Mouse (Mus musculus) monocyte, adult 5-6 weeks (primary cell): Measurements from ENCODE around the gene Fancd2. TPM values are rescaled to one million over a fixed set of nuclear protein-coding genes. Genes with fewer than 3 reads are reported as not detected.

Source experiments
- ATAC-seq: fragments of 153-309, 156-312 bp; replicated peaks from 2 replicates; pipeline ENCODE4 v1.8.0; 2017; ENCODE audit warnings: mild to moderate bottlenecking; ENCODE audit not compliant: low TSS enrichment, insufficient number of reproducible peaks, severe bottlenecking, poor library complexity, low FRiP score
- total RNA-seq: library from RNA; stranded (forward); fragments of 200-1000, 200-491, 200-594 nt; gene quantifications from 3 replicates; pipeline ENCODE4 v1.2.3, GENCODE M21; 2017

The Fancd2 gene
- total RNA-seq, 1 experiment from 2014 or later, result 0.29 TPM

DNA sequence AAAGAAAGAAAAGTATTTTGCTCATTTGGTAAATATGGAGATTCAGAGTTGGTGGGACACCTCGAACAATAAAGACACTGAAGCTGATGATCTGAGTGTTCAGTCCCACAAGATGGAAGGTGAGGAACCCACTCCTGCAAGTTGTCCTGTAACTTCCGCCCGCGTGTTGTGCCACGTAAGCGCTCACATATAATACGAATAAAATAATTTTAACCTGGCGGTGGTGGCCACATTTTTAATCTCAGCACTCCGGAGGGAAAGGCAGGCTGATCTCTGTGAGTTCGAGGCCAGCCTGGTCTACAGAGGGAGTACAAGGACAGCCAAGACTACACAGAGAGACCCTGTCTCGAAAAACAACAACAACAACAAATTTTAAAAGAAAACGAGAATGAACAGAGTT is 72.5 kb downstream of the Fancd2 start:
- ATAC-seq, result no peak

DNA sequence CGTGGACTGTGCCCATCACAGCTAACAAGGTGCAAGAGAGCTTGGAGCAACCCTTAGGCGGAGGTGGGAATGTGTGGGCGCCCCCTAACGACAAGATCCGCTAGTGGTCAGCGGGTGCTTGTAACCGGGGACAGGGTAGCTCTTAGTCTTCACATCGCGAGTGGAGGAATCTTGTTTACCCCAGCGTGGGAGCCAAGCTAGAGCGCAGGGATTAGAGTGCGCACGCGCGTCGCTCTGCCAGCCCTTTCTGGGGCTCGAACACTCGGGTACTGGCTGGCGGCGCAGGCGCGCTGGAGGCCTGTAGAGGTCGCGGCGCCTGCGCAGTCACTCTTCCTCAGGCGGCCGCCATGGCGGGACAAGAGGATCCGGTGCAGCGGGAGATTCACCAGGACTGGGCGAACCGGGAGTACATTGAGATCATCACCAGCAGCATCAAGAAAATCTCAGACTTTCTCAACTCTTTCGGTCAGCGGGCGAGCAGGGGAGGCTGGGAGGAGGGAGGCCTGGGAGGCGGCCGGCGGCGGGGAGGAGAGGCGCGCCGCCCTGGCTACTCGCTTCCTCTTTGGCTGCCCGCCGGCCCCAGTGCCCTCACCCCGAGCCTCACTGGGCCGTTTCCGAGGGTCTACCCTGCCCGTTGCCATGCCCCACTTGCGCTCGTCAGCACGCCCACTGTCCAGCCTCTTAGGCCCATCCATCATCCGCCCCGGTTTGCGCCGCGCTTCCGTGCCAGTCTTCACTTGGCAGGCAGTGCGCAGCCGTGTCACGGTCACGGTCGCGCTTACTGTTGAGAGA is 73.1 kb downstream of the Fancd2 start, which contains the start of gene Brk1:
TSS of gene Brk1 (plus strand) at position 341 of the 792 bp plus-strand sequence.
- peak; percentile 88 for ATAC-seq

DNA sequence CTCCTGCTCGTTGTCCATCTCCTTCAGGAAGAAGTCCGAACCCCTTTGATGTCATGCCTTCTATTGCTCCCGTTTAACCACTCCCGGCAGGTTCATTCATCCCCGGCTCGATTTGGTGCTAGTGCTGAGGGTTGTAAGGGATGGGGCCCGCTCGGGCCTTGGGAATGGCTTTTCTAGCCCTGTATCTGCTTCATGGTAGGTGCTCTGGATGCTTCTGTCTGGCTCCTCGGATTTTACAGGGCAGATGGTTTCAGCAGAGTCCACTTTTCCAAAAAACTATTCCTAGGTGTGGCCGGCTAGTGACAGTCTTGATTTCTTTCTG is 73.7 kb downstream of the Fancd2 start:
- ATAC-seq, result no peak; the same call in 1 of the 2 replicates

DNA sequence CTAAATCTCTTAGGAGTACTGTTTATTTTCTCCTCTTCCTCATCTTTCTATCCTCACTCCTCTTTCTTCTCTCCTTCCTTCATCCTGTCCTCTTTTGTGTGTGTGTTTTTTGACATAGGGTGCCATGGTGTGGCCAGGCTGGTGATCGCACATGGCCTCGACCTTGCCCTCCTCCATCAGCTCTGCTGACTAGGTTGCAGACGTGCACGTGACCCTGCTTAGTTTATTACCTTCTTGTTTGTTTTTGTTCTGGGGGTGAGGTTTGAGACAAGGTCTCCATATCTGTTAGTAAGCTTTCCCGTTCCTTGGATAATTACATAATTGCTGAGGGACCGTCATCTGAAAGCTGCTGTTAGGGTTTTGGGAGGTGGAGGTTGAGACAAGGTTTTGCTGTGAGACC is 77.4 kb downstream of the Fancd2 start:
- no peak for ATAC-seq

DNA sequence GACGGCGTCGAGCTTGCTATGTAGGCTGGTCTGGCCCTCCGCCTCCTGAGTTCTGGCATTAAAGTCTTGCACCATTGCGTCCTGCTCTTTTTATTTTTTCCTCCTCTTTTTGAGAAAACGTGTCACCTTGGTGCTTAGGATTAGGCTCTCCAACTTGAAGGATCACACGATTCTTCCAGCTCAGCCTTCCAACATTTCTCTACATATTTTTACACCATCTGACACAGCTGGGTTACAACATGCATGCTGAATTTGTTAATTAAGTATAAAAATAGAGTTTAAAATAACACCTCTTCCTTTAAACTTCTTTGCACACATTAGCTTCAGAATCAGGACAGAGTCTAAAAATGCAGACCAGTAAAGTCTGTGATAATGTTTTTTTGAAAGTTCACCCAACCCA is 77.8 kb downstream of the Fancd2 start:
- no peak for ATAC-seq

DNA sequence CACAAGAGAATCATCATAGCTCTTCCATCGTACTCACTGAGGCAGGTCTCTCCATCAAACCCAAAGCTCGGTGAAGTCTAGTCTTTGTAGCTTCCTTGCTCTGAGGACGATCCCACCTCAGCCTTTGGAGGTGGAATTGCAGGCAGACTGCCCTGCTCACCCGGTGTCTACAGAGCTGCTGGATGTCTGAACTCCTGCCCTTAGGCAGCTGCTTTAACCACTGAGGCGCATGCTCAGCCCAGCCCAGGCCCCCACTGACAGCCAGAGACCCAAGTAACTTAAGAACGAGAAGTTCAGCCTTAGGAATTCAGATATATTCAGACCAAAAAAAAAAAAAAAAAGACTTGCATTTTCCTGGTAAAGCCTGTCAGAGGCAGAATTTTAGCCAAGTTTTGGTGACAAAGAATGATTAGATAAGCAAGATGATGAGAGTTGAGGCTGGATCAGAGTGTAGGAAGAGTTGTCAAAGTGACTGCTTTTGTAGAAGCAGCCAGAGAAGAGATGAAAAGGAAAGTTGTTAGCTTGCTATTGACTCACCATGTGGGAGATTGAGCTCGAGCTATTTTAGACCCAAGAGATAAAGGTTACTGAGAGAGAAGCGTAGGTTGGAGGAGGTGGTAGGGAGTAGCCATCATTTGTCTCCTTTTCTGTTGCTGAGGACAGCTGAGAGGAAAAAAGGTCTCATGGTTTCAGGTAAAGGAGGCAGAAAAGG is 80.9 kb downstream of the Fancd2 start:
- ATAC-seq, result no peak

DNA sequence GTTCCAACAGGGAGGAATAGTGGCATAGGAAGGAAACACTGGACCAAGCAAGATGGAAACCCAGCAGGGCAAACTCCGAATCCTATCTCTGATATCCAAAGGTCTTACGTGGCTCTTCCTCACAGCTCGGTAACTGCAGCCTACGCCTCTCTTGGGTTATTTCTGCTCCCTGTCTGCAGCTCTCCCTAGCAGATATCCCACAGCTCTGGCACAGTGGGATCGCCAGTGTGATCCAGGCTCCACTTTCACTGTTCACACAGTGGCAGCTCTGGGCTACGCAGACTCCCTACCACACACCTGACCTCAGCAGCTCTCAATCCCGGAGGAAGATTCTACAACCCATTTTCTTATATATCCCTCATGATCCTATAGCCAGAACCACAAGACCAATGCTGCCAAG is 82.7 kb downstream of the Fancd2 start:
- ATAC-seq, result no peak; the same call in 1 of the 2 replicates

DNA sequence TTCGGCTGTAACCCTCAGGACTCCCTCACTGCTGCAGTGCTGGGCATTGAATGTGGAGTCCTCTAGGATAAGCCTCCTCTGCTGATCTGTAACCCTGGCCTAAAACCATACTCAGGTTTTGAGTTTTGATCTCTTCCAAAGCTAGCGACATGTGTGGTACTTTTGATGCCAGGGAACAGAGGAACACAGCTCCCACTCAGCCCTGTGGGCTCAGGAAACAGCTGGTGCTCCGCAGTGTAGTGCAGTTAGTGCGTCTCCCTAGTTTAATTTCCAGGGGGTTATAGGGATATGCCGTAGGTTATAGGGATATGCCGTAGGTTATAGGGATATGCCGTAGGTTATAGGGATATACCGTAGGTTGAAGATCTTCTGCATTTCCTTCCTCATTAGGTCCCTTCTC is 83.5 kb downstream of the Fancd2 start:
- ATAC-seq, result no peak

DNA sequence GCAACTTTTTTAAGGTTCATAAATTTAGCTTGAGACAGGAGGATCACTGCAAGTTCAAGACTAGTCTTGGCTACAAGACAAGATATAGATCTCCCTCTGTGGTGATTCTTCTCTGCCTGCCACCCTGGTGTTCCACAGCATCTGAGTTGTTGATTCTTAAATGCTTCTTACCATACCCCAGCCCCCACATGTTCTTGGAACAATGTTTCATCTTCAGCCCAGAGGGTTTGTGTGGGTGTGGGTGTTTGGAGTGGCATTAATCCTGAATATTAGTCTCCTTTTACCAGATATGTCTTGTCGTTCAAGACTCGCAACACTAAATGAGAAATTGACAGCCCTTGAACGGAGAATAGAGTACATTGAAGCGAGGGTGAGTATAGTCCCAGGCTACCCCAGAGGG is 84.0 kb downstream of the Fancd2 start:
- no peak for ATAC-seq

DNA sequence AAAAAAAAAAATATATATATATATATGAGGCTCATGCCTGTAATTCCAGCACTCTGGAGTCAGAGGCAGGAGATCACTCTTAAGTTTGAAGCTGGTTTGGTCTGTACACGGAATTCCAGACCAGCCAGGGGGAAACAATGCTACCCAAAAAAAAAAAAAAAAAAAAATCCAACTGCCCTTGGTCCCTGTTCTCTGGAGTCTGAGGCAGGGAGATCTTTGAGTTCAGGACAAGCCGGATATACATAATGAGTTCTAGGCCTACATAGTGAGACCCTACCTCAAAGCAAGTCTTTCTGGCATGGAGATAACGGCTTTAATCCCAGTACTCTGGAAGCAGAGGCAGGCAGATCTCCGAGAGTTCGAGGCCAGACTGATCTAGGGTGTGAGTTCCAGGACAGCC is 91.9 kb downstream of the Fancd2 start:
- ATAC-seq, result no peak

DNA sequence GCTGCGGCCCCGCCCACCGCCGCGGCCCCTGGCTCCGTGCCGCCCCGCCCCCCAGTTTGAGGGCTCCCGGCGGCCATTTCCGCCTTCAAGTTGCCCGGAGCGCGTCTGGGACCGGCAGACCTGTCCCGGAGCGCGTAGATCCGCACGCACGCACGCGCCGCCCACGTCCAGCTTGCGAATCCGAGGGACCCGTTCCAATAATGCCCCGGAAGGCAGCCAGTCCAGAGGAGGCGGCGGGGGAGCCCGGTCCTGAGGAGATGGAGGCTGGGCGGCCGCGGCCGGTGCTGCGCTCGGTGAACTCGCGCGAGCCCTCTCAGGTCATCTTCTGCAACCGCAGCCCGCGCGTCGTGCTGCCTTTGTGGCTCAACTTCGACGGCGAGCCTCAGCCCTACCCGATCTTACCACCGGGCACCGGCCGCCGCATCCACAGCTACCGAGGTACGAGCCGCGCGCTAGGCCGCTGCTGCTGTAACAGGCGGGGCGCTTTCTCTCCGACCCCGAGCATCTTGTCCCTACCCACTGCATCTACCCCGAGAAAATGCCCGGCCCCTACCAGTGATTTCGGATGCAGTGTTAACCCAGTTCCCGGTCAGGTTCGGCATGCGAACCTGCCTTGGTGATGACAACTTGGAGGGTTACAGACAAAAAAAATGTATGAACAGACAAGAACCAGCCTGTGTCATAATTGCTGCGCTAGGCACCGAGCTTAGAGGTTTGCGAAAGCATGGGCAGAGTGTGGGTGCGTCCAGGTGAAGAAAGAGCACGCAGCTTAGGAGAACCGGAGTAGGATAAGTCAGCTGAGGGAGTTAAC is 92.7 kb downstream of the Fancd2 start, which contains the start of gene Vhl:
TSS of gene Vhl (plus strand) at position 19 of the 811 bp plus-strand sequence.
- ATAC-seq, result peak; percentile 64

DNA sequence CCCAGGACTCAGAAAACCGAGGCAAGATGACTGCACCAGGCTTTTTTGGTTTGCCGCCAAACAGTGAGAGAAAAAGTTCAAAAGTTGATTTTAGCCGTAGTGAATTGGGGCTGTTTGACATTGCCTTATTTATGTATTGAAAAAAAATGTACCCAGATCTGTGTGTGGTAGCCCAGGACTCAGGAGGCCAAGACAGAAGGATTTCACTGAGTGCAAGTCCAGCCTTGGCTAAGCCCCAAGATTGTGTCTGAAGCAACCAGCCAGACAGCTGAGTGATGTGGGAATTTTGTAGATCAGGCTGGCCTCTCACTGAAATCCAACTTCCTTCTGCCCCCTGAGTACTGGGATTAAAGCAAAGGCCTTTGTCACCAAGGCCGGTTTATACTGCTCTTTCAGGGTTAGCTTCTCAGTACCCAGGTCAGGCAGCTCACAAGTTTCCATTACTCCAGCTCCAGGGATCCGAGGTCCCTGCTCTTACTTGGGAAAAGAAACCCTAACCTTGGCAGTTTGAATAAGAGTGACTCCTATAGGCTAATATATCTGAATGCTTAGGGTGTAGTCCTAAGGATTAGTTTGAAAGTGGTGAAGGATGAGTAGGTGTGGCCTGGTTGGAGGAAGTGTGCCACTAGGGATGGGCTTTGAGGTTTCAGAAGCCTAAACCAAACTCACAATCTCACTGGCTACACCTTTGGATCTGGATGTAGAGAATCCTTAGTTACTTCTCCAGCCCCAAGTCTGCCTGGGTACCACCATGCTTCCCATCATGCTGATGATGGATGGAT is 93.7 kb downstream of the Fancd2 start:
- no peak for ATAC-seq

DNA sequence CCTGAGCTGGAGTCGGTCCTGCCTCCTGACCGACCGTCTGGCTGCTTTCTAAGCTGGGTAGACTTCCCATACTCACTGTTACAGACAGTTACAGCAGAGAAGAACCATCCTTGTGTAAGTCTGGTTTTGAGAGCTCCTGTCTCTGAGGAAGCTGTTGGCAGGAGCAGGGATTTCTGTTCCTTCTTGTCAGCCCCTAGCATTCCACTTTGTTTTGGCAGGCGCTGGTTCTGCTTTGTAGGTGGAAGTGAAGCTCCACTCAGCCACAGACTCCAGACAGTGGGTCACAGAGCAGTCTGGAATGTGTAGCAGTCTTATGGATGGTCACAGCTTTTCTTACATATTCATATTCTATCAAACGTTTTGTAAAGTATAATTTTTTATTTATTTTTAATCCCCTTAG is 98.8 kb downstream of the Fancd2 start:
- no peak for ATAC-seq

DNA sequence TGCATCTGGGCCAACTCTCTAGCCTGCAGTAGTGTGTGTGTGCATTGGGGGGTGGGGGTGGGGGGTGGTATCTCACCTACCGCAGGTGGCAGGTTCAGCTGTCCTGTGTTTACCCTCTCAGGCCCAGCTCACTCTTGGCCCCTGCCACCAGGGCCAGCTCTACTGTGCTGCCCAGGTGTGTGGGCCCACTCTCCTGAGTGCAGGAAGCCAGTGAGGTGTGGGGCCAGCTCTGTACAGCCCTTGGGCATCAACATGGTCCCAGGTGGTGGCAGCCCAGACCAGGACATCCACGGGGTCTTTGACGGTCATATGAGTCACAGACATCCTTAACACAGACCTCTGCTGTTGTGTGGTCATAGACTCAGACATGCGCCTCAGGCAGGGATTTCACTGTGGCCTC is 101.4 kb downstream of the Fancd2 start:
- ATAC-seq, result no peak

DNA sequence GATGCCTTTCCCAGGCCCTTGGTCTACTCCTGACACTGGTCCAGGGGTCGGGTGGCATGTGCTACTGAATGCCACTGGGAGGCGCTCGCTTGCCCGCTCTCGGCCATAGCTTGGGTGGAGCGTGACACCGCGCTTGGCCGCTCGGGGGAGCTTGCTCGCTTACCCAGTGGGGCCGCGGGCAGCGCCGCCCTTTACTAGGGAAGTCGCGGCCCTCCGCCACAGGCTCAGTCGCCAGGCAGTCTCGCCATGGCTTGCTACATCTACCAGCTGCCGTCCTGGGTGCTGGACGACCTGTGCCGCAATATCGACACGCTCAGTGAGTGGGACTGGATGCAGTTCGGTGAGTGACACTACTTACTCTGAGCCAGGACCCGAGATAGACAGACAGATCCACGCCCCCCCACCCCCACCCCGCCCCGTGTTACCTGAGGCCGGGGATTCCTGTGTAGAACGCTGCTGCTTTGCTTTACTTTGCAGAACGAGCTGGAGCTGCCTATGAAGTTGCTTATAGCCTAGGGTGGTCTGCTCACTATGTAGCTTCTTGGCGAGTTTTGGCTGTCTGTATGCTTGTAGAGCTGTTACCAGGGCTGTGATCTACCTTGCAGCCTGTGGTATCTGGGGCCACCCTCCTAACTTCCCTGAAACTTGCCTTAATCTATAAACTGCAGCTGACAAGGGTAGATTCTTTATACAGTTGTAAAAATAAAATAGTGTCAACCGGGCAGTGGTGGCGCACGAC is 107.0 kb downstream of the Fancd2 start, which contains the start of gene Irak2:
TSS of gene Irak2 (plus strand) at position 166 of the 739 bp plus-strand sequence.
- peak; percentile 93 for ATAC-seq

DNA sequence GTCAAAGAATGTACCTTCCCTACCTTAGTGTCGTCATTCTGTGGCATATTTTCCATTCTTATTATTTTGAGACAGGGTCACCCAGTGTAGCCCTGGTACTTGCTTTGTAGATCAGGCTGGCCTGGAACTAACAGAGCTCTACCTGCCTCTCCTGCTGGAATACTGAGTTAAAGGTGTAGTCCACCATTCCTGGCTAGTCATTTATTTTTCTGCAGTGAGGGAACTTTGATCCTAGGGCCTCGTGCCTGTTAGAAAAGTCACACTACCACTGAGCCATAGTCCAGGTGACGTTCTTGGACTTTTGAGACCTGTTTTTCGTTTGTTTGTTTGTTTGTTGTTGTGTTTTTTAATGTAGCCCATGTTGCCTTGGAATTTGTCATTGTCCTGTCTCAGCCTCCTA is 107.7 kb downstream of the Fancd2 start:
- no peak for ATAC-seq

DNA sequence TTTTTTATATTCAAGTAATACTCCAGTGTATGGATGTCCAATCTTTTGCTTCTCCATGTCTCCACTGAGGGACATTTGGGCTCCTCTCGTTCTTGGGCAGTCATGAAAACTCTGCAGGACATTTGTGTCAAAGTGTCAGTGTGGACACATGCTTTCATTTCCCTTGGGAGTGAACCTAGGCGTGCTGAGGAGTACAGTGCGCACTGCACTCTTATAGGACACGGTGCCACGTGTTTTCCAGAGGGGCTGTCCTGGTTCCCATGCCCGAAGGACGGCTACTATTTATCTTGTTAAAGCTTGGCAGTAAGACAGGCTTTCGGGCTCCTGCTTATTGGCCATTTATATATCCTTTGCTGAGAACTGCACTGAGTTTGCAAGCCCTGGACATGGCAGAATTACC is 111.1 kb downstream of the Fancd2 start:
- ATAC-seq, result no peak

DNA sequence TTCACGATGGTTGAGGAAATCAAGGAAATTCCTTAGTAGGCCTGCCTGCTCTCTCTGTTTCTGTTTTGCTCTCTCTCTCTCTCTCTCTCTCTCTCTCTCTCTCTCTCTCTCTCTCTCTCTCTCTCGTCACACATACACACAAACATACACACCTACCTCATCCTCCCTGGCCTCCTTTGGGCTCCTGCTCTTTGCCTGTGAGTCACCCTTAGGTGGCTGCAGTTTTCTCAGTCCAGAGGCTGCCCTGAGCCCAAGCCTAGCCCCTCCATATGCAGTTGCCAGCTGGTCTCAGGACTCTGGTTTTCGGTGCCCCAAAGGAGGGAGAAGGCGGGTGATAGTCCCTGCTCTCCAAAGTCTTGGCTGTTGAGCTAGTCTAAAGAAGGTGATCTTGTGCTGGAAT is 111.5 kb downstream of the Fancd2 start:
- no peak for ATAC-seq
